Mouse (Mus musculus) heart, adult 11 months (tissue): Measurements from ENCODE around the gene Cux1.
"Not testable (repeated sequence)": the region's sequence is repeated elsewhere in the genome, so short reads cannot be mapped to it uniquely, and the experiment has no call there.

Source experiments
- DNase-seq: peaks from one replicate; pipeline ENCODE4 v3.0.0; 2022

The Cux1 gene

DNA sequence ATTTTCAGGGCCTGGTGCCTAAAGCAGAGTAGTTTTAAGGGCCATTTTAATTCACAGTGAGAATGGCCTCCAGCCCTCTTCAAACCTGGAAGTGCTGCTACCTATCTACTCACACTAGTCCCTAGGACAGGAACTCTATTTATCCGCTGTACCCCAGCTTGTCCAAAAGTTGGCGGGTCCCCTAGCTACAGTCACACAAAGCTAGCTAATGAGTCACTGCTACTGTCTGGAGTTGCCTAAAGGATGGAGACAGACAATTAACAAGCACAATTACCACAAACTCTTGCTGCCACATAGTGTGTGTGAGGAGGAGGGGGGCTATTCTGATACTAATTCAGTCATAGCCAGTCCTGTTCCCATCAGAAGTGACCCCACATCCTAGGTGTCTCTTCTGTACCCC, 68.0 kb downstream of the Cux1 start:
- no peak for DNase-seq

DNA sequence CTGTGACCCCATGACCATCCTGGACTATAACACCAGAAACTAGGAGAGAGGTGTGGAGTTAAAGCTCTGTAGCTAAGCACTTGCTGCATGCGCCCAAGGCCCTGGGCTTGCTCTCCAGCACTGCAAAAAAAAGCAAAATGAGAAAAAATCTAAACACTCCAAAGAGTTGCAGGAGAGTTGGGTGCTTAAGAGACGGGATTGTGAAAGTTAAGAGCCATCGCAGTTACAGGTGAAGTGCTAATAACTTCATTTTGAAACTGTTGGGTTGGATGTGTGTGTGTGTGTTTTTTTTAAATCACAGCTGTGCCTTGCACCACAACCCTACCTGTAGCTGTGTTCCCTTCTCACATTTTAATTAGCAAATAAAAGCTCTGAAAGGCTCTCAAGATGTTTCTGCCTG, 68.5 kb downstream of the Cux1 start:
- no peak for DNase-seq

- no peak for DNase-seq
These were observed 70.0 kb downstream of the Cux1 start for GRCm38 (mm10) chr5:136497301-136497700.

GRCm38 (mm10) chr5:136495581-136495980, 71.7 kb downstream of the Cux1 start:
- no peak for DNase-seq

DNA sequence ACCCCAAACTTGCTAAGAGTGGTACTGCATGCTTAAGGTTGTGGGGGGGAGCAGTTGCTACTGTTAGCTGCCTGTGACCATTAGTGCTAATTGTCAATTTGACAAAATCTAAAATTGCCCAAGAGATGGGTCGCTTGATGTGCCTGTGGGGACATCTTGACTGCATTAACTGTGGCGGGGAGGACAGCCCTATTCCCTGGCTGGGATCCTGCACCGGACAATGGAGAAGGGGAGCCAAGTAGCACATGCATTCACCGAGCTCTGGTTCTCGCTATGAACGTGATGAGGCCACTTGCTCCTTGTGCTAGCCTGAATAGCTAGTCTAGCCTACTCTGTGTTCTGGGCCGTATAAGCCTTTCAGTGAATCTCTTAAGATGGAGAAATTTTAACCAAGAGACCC, 72.4 kb downstream of the Cux1 start:
- no peak for DNase-seq

GRCm38 (mm10) chr5:136494288-136494687, 73.0 kb downstream of the Cux1 start:
- DNase-seq: no peak

DNA sequence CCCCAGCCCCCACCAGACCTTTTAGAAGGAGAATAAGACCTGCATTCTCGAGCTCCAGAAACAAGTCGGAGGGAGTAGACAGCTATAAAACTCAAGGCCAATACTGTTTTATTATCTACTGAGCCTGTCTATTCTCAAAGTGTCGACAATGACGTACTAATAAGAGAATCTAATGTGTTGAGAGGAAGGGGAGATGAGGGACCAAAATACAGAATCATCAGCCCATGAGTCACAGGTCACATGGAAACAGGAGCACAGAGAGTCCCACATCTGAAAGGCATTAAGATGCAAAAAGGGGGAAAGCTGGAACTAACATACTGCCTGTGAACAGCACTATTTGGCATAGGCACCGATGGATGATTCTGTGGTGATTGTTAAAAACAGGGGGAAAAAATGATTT, 77.8 kb downstream of the Cux1 start:
- no peak for DNase-seq

- DNase-seq: no peak
These were observed 78.6 kb downstream of the Cux1 start for GRCm38 (mm10) chr5:136488721-136489120.

GRCm38 (mm10) chr5:136488223-136488622, 79.1 kb downstream of the Cux1 start:
- no peak for DNase-seq

GRCm38 (mm10) chr5:136487397-136488093, 79.7 kb downstream of the Cux1 start:
- no peak for DNase-seq

DNA sequence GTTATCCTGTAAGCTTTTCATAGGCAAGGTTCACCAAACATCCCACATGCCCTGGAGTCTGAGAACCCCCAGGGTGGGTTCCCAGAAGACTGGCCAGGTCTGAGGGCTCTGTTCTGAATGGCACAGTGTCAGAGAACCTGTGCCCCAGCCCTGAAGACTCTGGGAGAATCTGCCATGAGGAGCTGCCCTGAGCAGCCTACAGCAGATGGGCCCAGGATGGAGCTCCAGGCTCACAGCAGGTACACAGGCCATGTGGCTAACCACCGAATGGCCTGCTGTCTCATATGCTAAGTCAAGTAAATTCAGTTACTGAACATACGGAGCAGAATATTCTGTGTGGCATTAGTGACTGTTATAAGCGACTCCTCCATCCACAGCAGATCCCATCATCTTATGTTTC, 80.9 kb downstream of the Cux1 start:
- DNase-seq: no peak

GRCm38 (mm10) chr5:136485397-136485796, 81.9 kb downstream of the Cux1 start:
- DNase-seq: no peak

GRCm38 (mm10) chr5:136482434-136482833, 84.9 kb downstream of the Cux1 start:
- DNase-seq: no peak

DNA sequence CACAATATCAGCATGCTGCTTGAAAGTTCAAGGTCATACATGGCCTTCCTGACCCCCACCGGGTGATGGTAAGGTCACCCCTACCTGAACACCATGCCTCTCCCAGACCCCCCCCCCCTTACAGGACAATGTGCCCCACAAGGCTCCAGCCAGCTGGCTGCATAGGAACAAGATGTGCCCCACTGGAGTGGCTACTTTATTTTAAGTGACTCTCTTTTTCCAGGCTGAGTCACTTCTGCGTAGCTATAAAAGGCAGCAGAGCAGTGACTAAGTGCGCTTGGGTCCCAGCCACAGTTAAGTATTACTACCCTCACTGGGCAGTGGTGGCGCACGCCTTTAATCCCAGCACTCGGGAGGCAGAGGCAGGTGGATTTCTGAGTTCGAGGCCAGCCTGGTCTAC, 86.7 kb downstream of the Cux1 start:
- peak; percentile 96 for DNase-seq

DNA sequence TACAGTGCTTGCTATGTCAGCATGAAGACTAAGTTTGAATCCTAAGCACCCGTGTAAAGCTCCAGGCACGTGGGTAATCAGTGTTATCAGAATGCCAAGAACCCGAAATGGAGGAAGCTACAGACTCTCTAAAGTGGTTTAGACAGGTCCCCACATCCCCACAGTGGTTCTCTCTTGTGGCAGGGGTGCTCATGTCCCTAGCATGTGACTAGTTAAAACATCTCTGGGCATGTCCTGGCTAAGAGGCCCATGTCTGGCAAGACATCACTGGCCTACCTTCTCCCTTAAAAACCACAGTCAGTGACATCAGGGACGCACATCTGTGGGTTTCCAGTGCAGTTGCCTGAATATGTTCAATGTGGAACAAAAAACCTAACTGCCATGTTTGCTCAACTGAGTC, 87.5 kb downstream of the Cux1 start:
- no peak for DNase-seq

DNA sequence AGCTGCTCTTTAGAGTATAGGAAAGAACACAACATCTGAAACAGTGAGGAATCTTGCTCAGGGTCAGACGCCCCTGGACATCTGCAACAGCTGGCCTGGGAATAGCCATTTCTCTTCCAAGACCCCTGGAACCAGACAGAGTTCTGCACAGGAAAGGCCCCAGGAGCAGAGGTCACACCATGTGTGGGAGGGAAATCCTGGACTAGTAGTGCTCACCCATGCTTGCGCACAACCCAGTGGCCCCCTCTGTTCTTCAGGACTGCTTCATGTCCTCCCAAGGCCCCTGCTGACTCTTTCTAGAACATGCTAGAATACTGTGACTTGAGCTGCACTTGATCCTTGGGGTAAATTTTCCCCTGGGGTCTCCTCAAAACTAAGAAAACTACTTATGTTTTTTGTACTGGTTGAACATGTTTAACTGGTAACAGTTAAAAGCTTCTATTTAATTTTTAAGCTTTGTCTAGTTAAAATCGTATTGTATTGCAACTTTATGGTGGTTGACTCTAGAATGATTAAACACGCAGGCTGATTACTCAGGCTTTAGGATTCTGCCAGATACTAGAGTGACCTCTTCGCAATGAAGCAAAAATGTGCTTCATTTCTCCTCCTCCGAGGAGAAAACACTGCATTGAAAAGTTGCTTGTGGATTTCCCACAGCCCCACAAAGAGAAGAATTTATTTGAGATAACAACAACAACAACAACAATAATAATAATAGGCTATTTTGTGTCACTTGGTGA, 88.1 kb downstream of the Cux1 start:
- no peak for DNase-seq

- DNase-seq: no peak
These were observed 91.0 kb downstream of the Cux1 start for GRCm38 (mm10) chr5:136476272-136476671.

DNA sequence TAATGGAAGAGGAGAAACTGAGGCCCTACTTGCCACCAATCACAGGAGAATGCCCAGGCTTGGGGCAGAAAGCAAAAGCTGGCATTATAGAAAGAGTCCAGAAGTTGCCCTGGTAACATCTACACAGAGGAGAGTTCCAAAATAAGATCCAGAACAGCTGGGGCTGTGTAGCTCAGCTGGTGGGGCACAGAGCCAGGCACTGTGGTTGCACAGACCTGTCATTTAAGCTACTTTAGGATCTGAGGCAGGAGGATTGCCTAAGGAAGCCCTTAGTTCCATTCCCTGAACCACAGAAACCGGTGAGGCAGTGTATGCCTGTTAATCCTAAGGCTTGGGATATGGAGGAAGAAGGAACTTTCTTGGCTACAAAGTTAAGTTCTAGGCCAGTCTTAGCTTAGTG, 92.1 kb downstream of the Cux1 start:
- peak; percentile 91 for DNase-seq

GRCm38 (mm10) chr5:136474086-136474485, 93.2 kb downstream of the Cux1 start:
- DNase-seq: no peak

GRCm38 (mm10) chr5:136473337-136473736, 94.0 kb downstream of the Cux1 start:
- peak; percentile 93 for DNase-seq

DNA sequence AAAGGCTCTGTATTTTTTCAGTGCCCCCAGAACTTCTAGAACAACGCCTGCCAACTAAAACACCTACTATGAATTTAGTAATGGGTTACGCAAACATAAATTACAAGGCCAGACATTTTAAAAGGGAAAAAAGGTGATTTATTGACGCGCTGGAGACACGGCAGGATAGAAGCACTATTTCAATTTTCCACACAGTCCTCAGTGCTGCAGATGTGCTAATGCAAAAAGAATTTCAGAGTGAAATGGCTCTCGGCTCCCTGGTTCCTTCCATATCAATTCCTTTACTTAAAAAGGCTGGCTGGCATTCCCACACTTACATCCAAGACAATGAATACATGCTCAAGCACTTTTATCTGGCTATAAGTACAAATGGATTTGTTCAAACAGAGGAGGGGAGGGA, 94.4 kb downstream of the Cux1 start:
- DNase-seq: no peak

GRCm38 (mm10) chr5:136470985-136471735, 96.1 kb downstream of the Cux1 start:
- not testable (repeated sequence) for DNase-seq

- peak; percentile 94 for DNase-seq
These were observed 98.0 kb downstream of the Cux1 start for GRCm38 (mm10) chr5:136469301-136469700.
